Mouse (Mus musculus) MN1 (cell line): ENCODE measurements at regions not wholly inside any gene's neighbourhood (a gene's known extent, or its start where the extent isn't known, plus 50 kb on each side); places are given as distances from the start of the nearest gene placed in this dataset.

Experiments used
- DNase-seq: peaks from one replicate; pipeline ENCODE4 v3.0.0-alpha.2; 2016; ENCODE audit warnings: low spot score

- DNase-seq = no peak
Measured at GRCm38 (mm10) chr4:12769092-12769491, 597.3 kb upstream of the Fam92a start.

- DNase-seq = no peak
Measured at GRCm38 (mm10) chr4:12766763-12767162, 594.9 kb upstream of the Fam92a start.

GRCm38 (mm10) chr4:12750817-12751216, 579.0 kb upstream of the Fam92a start:
- DNase-seq = no peak

- no peak for DNase-seq
Measured at GRCm38 (mm10) chr4:12749874-12750273, 578.1 kb upstream of the Fam92a start.

- DNase-seq = no peak
Measured at GRCm38 (mm10) chr4:12743714-12744327, 572.0 kb upstream of the Fam92a start.

- DNase-seq = no peak
Measured at GRCm38 (mm10) chr4:12736411-12736810, 564.6 kb upstream of the Fam92a start.

GRCm38 (mm10) chr4:12700189-12700588, 528.4 kb upstream of the Fam92a start:
- DNase-seq = no peak

- DNase-seq = no peak
Measured at GRCm38 (mm10) chr4:12677814-12678213, 506.0 kb upstream of the Fam92a start.

GRCm38 (mm10) chr4:12671399-12671798, 499.6 kb upstream of the Fam92a start:
- DNase-seq = no peak

GRCm38 (mm10) chr4:12663176-12663575, 491.4 kb upstream of the Fam92a start:
- DNase-seq = no peak

- DNase-seq = no peak
Measured at GRCm38 (mm10) chr4:12662683-12663082, 490.9 kb upstream of the Fam92a start.

- DNase-seq = no peak
Measured at GRCm38 (mm10) chr4:12659084-12659483, 487.3 kb upstream of the Fam92a start.

GRCm38 (mm10) chr4:12658594-12658993, 486.8 kb upstream of the Fam92a start:
- DNase-seq = no peak

GRCm38 (mm10) chr4:12657820-12658219, 486.0 kb upstream of the Fam92a start:
- DNase-seq = no peak

- DNase-seq = no peak
Measured at GRCm38 (mm10) chr4:12656924-12657603, 485.2 kb upstream of the Fam92a start.

GRCm38 (mm10) chr4:12655457-12656228, 483.8 kb upstream of the Fam92a start:
- DNase-seq = no peak

- no peak for DNase-seq
Measured at GRCm38 (mm10) chr4:12654568-12655456, 483.0 kb upstream of the Fam92a start.

GRCm38 (mm10) chr4:12647732-12648131, 475.9 kb upstream of the Fam92a start:
- no peak for DNase-seq

GRCm38 (mm10) chr4:12642525-12642928, 470.7 kb upstream of the Fam92a start:
- DNase-seq = no peak

GRCm38 (mm10) chr4:12629375-12629821, 457.6 kb upstream of the Fam92a start:
- DNase-seq = no peak

- no peak for DNase-seq
Measured at GRCm38 (mm10) chr4:12628702-12629374, 457.0 kb upstream of the Fam92a start.
